Mouse (Mus musculus) limb, embryonic 13.5 days (tissue): Measurements from ENCODE around the gene Vwa3b. TPM values are rescaled to one million over a fixed set of nuclear protein-coding genes. Genes with fewer than 3 reads are reported as not detected.

Experiments used
- ATAC-seq: fragments of 200-750 bp; cut with Nextera tagmentation; 2 replicates; pipeline ENCODE4 v1.8.0; 2017; ENCODE audit warnings: low read depth, moderate number of reproducible peaks, moderate TSS enrichment; ENCODE audit not compliant: low FRiP score
- H3K27ac ChIP-seq: fragments of 300-500 bp; sonication (generic); 2 replicates; pipeline ENCODE4 v1.5.1; 2015; ENCODE audit warnings: inconsistent platforms, mild to moderate bottlenecking, moderate library complexity
- H3K27me3 ChIP-seq: fragments of 300-500 bp; sonication (generic); 2 replicates; pipeline ENCODE4 v1.6.1; 2015; ENCODE audit warnings: mild to moderate bottlenecking, inconsistent platforms
- H3K36me3 ChIP-seq: fragments of 300-500 bp; sonication (generic); 2 replicates; pipeline ENCODE4 v1.6.1; 2015; ENCODE audit warnings: inconsistent platforms, mild to moderate bottlenecking, moderate library complexity
- H3K4me1 ChIP-seq: fragments of 300-500 bp; sonication (generic); 2 replicates; pipeline ENCODE4 v1.6.1; 2015; ENCODE audit warnings: inconsistent platforms
- H3K4me2 ChIP-seq: fragments of 300-500 bp; sonication (generic); replicated peaks from 2 replicates; pipeline ENCODE4 v1.6.1; 2015; ENCODE audit warnings: inconsistent platforms, mild to moderate bottlenecking, moderate library complexity
- H3K4me3 ChIP-seq: fragments of 300-500 bp; sonication (generic); 2 replicates; pipeline ENCODE4 v1.5.1; 2015; ENCODE audit warnings: moderate library complexity, mild to moderate bottlenecking, inconsistent platforms
- H3K9ac ChIP-seq: fragments of 300-500 bp; sonication (generic); 2 replicates; pipeline ENCODE4 v1.6.1; 2015; ENCODE audit warnings: mild to moderate bottlenecking, inconsistent platforms
- H3K9me3 ChIP-seq: fragments of 300-500 bp; sonication (generic); 2 replicates; pipeline ENCODE4 v1.6.1; 2016; ENCODE audit warnings: inconsistent platforms
- WGBS: fragments of 180-500 bp; shearing (Covaris S2); methylation state at CpG from one replicate; pipeline ENCODE4 v1.1.7; 2015; 5-methylcytosine and 5-hydroxymethylcytosine counted together
- polyA plus RNA-seq: library from polyadenylated mRNA; unstranded; fragments of >200 nt; fragmentation: Nextera tagmentation; extraction: Ambion mirVana; gene quantifications from 2 replicates; pipeline ENCODE4 v1.2.1, GENCODE M21; 2015

Gene Vwa3b
- polyA plus RNA-seq, 1 experiment from 2014 or later, result 1.9 TPM

- no peaks in the 10 kb centered on the region for H3K36me3 ChIP-seq
- H3K4me1 ChIP-seq, result no peaks in the 10 kb centered on the region
- 86% methylated on average over 6 of the region's 6 CpGs for WGBS
- H3K4me2 ChIP-seq, result no peak overlapping the region
- H3K4me3 ChIP-seq, result no peak overlapping the region
- no peaks in the 10 kb centered on the region for H3K9me3 ChIP-seq
- H3K27ac ChIP-seq, result no peak overlapping the region
- H3K27me3 ChIP-seq, result no peaks in the 10 kb centered on the region
- no peak for ATAC-seq
- H3K9ac ChIP-seq, result no peak overlapping the region
Observed at GRCm38 (mm10) chr1:37019017-37019416, 7.4 kb upstream of the Vwa3b start.

GRCm38 (mm10) chr1:37022704-37023103, 3.7 kb upstream of the Vwa3b start:
- Histone ChIP-seq H3K9me3 (no peaks in the 10 kb centered on the region), H3K27ac (no peak overlapping the region), H3K4me1 (no peaks in the 10 kb centered on the region), H3K4me3 (no peak overlapping the region), H3K27me3 (no peaks in the 10 kb centered on the region), H3K9ac (no peak overlapping the region), H3K36me3 (no peaks in the 10 kb centered on the region), H3K4me2 (no peak overlapping the region)
- 72% methylated on average over 2 of the region's 2 CpGs for WGBS
- no peak for ATAC-seq

- no peaks in the 10 kb centered on the region for H3K36me3 ChIP-seq
- no peak overlapping the region for H3K27ac ChIP-seq
- no peak overlapping the region for H3K9ac ChIP-seq
- H3K4me1 ChIP-seq, result peaks cover 5% of the 10 kb centered on the region
- no peaks in the 10 kb centered on the region for H3K27me3 ChIP-seq
- ATAC-seq, result no peak
- no peak overlapping the region for H3K4me3 ChIP-seq
- WGBS, result 94% methylated on average over 7 of the region's 7 CpGs
- H3K4me2 ChIP-seq, result no peak overlapping the region
- H3K9me3 ChIP-seq, result no peaks in the 10 kb centered on the region
Observed at GRCm38 (mm10) chr1:37024736-37025135, 1.7 kb upstream of the Vwa3b start.

GRCm38 (mm10) chr1:37025376-37025775, 1.0 kb upstream of the Vwa3b start:
- Histone ChIP-seq H3K27me3 (0 out of 2 replicates have a peak, but pooled peaks cover 3% of the 10 kb centered on the region), H3K4me3 (no peak overlapping the region), H3K4me1 (peaks cover 8% of the 10 kb centered on the region), H3K9ac (no peak overlapping the region), H3K4me2 (no peak overlapping the region), H3K36me3 (no peaks in the 10 kb centered on the region), H3K9me3 (no peaks in the 10 kb centered on the region), H3K27ac (no peak overlapping the region)
- ATAC-seq, result no peak
- WGBS, result 75% methylated on average over 1 of the region's 1 CpGs

- Histone ChIP-seq H3K36me3 (no peaks in the 10 kb centered on the region), H3K9me3 (no peaks in the 10 kb centered on the region), H3K4me2 (no peak overlapping the region), H3K4me1 (peaks cover 8% of the 10 kb centered on the region), H3K27me3 (peaks cover 12% of the 10 kb centered on the region; the same call in 1 of the 2 replicates), H3K4me3 (no peak overlapping the region), H3K27ac (no peak overlapping the region), H3K9ac (no peak overlapping the region)
- no peak for ATAC-seq
- 70% methylated on average over 6 of the region's 6 CpGs for WGBS
Observed at GRCm38 (mm10) chr1:37026866-37027265, 470 bp downstream of the Vwa3b start.

- WGBS, result 6% methylated on average over 18 of the region's 18 CpGs
- Histone ChIP-seq H3K4me3 (peak overlapping the region; percentile 49), H3K36me3 (no peaks in the 10 kb centered on the region)
Observed at GRCm38 (mm10) chr1:37028439-37029153, 2.2 kb downstream of the Vwa3b start.

GRCm38 (mm10) chr1:37029154-37029907, 2.9 kb downstream of the Vwa3b start:
- H3K9ac ChIP-seq, result peak overlapping the region; percentile 57
- peak; percentile 95 for ATAC-seq
- peak overlapping the region; percentile 49 for H3K4me3 ChIP-seq
- no peaks in the 10 kb centered on the region for H3K36me3 ChIP-seq
- no peaks in the 10 kb centered on the region for H3K9me3 ChIP-seq
- peak overlapping the region; percentile 87 for H3K4me2 ChIP-seq
- WGBS, result 3% methylated on average over 26 of the region's 26 CpGs
- no peak overlapping the region; the same call in 1 of the 2 replicates for H3K27ac ChIP-seq
- H3K4me1 ChIP-seq, result peaks cover 8% of the 10 kb centered on the region
- H3K27me3 ChIP-seq, result peaks cover 12% of the 10 kb centered on the region; the same call in 1 of the 2 replicates

More at GRCm38 (mm10) chr1:37028439-37029153, 2.2 kb downstream of the Vwa3b start:
- no peaks in the 10 kb centered on the region for H3K9me3 ChIP-seq
- peaks cover 8% of the 10 kb centered on the region for H3K4me1 ChIP-seq
- peak overlapping the region; percentile 87 for H3K4me2 ChIP-seq
- H3K27ac ChIP-seq, result no peak overlapping the region; the same call in 1 of the 2 replicates
- peak overlapping the region; percentile 57 for H3K9ac ChIP-seq
- ATAC-seq, result no peak
- H3K27me3 ChIP-seq, result peaks cover 12% of the 10 kb centered on the region; the same call in 1 of the 2 replicates

GRCm38 (mm10) chr1:37029942-37030341, 3.5 kb downstream of the Vwa3b start:
- H3K27ac ChIP-seq, result no peak overlapping the region
- H3K4me3 ChIP-seq, result no peak overlapping the region
- peaks cover 12% of the 10 kb centered on the region; the same call in 1 of the 2 replicates for H3K27me3 ChIP-seq
- H3K9me3 ChIP-seq, result no peaks in the 10 kb centered on the region
- H3K4me2 ChIP-seq, result peak overlapping the region; percentile 87
- H3K36me3 ChIP-seq, result no peaks in the 10 kb centered on the region
- H3K4me1 ChIP-seq, result peaks cover 8% of the 10 kb centered on the region
- H3K9ac ChIP-seq, result no peak overlapping the region
- 50% methylated on average over 5 of the region's 5 CpGs for WGBS
- no peak for ATAC-seq

- peaks cover 8% of the 10 kb centered on the region for H3K4me1 ChIP-seq
- no peak overlapping the region for H3K9ac ChIP-seq
- H3K4me2 ChIP-seq, result no peak overlapping the region
- H3K36me3 ChIP-seq, result no peaks in the 10 kb centered on the region
- no peaks in the 10 kb centered on the region for H3K9me3 ChIP-seq
- no peak overlapping the region for H3K4me3 ChIP-seq
- no peak overlapping the region for H3K27ac ChIP-seq
- WGBS, result 82% methylated on average over 2 of the region's 2 CpGs
- H3K27me3 ChIP-seq, result peaks cover 12% of the 10 kb centered on the region; the same call in 1 of the 2 replicates
- ATAC-seq, result no peak
Observed at GRCm38 (mm10) chr1:37030693-37031092, 4.3 kb downstream of the Vwa3b start.

- no peak overlapping the region for H3K27ac ChIP-seq
- ATAC-seq, result no peak
- H3K4me1 ChIP-seq, result no peaks in the 10 kb centered on the region
- peaks cover 6% of the 10 kb centered on the region; the same call in 1 of the 2 replicates for H3K27me3 ChIP-seq
- H3K4me2 ChIP-seq, result no peak overlapping the region
- H3K36me3 ChIP-seq, result no peaks in the 10 kb centered on the region
- no peak overlapping the region for H3K4me3 ChIP-seq
- WGBS, result 92% methylated on average over 8 of the region's 8 CpGs
- H3K9ac ChIP-seq, result no peak overlapping the region
- H3K9me3 ChIP-seq, result no peaks in the 10 kb centered on the region
Observed at GRCm38 (mm10) chr1:37035879-37036278, 9.5 kb downstream of the Vwa3b start.

- Histone ChIP-seq H3K36me3 (no peaks in the 10 kb centered on the region), H3K27me3 (no peaks in the 10 kb centered on the region), H3K9ac (no peak overlapping the region), H3K27ac (no peak overlapping the region), H3K4me3 (no peak overlapping the region), H3K9me3 (no peaks in the 10 kb centered on the region), H3K4me2 (no peak overlapping the region), H3K4me1 (peaks cover 5% of the 10 kb centered on the region)
- 91% methylated on average over 7 of the region's 7 CpGs for WGBS
- ATAC-seq, result no peak
Observed at GRCm38 (mm10) chr1:37041126-37041525, 14.7 kb downstream of the Vwa3b start.

- H3K9me3 ChIP-seq, result no peaks in the 10 kb centered on the region
- no peaks in the 10 kb centered on the region for H3K27me3 ChIP-seq
- H3K36me3 ChIP-seq, result no peaks in the 10 kb centered on the region
- H3K9ac ChIP-seq, result no peak overlapping the region
- no peak overlapping the region for H3K4me3 ChIP-seq
- H3K4me1 ChIP-seq, result peaks cover 5% of the 10 kb centered on the region
- 85% methylated on average over 5 of the region's 5 CpGs for WGBS
- no peak for ATAC-seq
- H3K27ac ChIP-seq, result no peak overlapping the region
- no peak overlapping the region for H3K4me2 ChIP-seq
Observed at GRCm38 (mm10) chr1:37041856-37042255, 15.5 kb downstream of the Vwa3b start.
